Mouse (Mus musculus): ENCODE results near the gene Lamp3. TPM values are rescaled to one million over a fixed set of nuclear protein-coding genes. Genes with fewer than 3 reads are reported as not detected.

The Lamp3 gene
- 0.05 TPM in 1 of 2 replicates, not detected in the other for polyA plus RNA-seq (2015; fragmentation: Nextera tagmentation; extraction: Ambion mirVana)

GRCm38 (mm10) chr16:19706216-19706615 lies at the start of gene Lamp3:
Lamp3 (minus strand) TSS chr16:19706375.

GRCm38 (mm10) chr16:19629816-19630215 lies 76.4 kb downstream of the Lamp3 start, which contains the start of gene Olfr171:
Olfr171 (minus strand) TSS chr16:19629916.

GRCm38 (mm10) chr16:19611782-19612181 lies 94.4 kb downstream of the Lamp3 start, which contains the start of gene Olfr170:
Olfr170 (minus strand) TSS chr16:19611882.

Other genes with a start within 250 kb of the Lamp3 start
- not detected in 2 replicates for gene Olfr166, start 222.7 kb downstream of the Lamp3 start, polyA plus RNA-seq (2015; fragmentation: Nextera tagmentation; extraction: Ambion mirVana)
- not detected in 2 replicates for gene Olfr167, start 184.1 kb downstream of the Lamp3 start, polyA plus RNA-seq (2015; fragmentation: Nextera tagmentation; extraction: Ambion mirVana)
- gene Olfr168, start 170.8 kb downstream of the Lamp3 start, polyA plus RNA-seq (2015; fragmentation: Nextera tagmentation; extraction: Ambion mirVana), result not detected in 2 replicates
- gene Olfr169, start 134.6 kb downstream of the Lamp3 start, polyA plus RNA-seq (2015; fragmentation: Nextera tagmentation; extraction: Ambion mirVana), result not detected in 2 replicates
- gene Olfr170, start 94.5 kb downstream of the Lamp3 start, polyA plus RNA-seq (2015; fragmentation: Nextera tagmentation; extraction: Ambion mirVana), result not detected in 2 replicates
- not detected in 2 replicates for gene Olfr171, start 76.5 kb downstream of the Lamp3 start, polyA plus RNA-seq (2015; fragmentation: Nextera tagmentation; extraction: Ambion mirVana)
- 4.5 and 4.7 TPM in 2 replicates for gene B3gnt5, start 53.8 kb upstream of the Lamp3 start, polyA plus RNA-seq (2015; fragmentation: Nextera tagmentation; extraction: Ambion mirVana)

All from skeletal muscle tissue, postnatal 0 days (tissue).